Mouse (Mus musculus) liver, embryonic 13.5 days (tissue): ENCODE measurements around the gene Chchd6. TPM values are rescaled to one million over a fixed set of nuclear protein-coding genes. Genes with fewer than 3 reads are reported as not detected.

Experiments used
- ATAC-seq: fragments of 200-750 bp; cut with Nextera tagmentation; 2 replicates; pipeline ENCODE4 v1.8.0; 2017; ENCODE audit warnings: low read depth, mild to moderate bottlenecking, moderate number of reproducible peaks, moderate library complexity
- DNase-seq: peaks from one replicate; pipeline ENCODE4 v3.0.0; 2022
- H3K27ac ChIP-seq: fragments of 300-500 bp; sonication (generic); 2 replicates; pipeline ENCODE4 v1.5.1; 2015; ENCODE audit warnings: moderate library complexity, mild to moderate bottlenecking, inconsistent platforms
- H3K27me3 ChIP-seq: fragments of 300-500 bp; sonication (generic); 2 replicates; pipeline ENCODE4 v1.6.1; 2015; ENCODE audit warnings: mild to moderate bottlenecking, inconsistent platforms
- H3K36me3 ChIP-seq: fragments of 300-500 bp; sonication (generic); 2 replicates; pipeline ENCODE4 v1.6.1; 2015; ENCODE audit warnings: mild to moderate bottlenecking, inconsistent platforms
- H3K4me1 ChIP-seq: fragments of 300-500 bp; sonication (generic); replicated peaks from 2 replicates; pipeline ENCODE4 v1.6.1; 2015; ENCODE audit warnings: inconsistent platforms
- H3K4me2 ChIP-seq: fragments of 300-500 bp; sonication (generic); 2 replicates; pipeline ENCODE4 v1.6.1; 2015; ENCODE audit warnings: inconsistent platforms, mild to moderate bottlenecking, moderate library complexity
- H3K4me3 ChIP-seq: fragments of 300-500 bp; sonication (generic); replicated peaks from 2 replicates; pipeline ENCODE4 v1.5.1; 2015; ENCODE audit warnings: mild to moderate bottlenecking, inconsistent platforms
- H3K9ac ChIP-seq: fragments of 300-500 bp; sonication (generic); 2 replicates; pipeline ENCODE4 v1.6.1; 2015; ENCODE audit warnings: mild to moderate bottlenecking, inconsistent platforms
- H3K9me3 ChIP-seq: fragments of 300-500 bp; sonication (generic); replicated peaks from 2 replicates; pipeline ENCODE4 v1.6.1; 2016; ENCODE audit warnings: inconsistent platforms
- WGBS: fragments of 180-500 bp; shearing (Covaris S2); methylation state at CpG from one replicate; pipeline ENCODE4 v1.1.7; 2015; ENCODE audit not compliant: insufficient replicate concordance; 5-methylcytosine and 5-hydroxymethylcytosine counted together
- polyA plus RNA-seq: library from polyadenylated mRNA; unstranded; fragments of >200 nt; fragmentation: Nextera tagmentation; extraction: Ambion mirVana; gene quantifications from 2 replicates; pipeline ENCODE4 v1.2.1, GENCODE M21; 2015

The Chchd6 gene
- polyA plus RNA-seq, 1 experiment from 2014 or later = 19.6 TPM

DNA sequence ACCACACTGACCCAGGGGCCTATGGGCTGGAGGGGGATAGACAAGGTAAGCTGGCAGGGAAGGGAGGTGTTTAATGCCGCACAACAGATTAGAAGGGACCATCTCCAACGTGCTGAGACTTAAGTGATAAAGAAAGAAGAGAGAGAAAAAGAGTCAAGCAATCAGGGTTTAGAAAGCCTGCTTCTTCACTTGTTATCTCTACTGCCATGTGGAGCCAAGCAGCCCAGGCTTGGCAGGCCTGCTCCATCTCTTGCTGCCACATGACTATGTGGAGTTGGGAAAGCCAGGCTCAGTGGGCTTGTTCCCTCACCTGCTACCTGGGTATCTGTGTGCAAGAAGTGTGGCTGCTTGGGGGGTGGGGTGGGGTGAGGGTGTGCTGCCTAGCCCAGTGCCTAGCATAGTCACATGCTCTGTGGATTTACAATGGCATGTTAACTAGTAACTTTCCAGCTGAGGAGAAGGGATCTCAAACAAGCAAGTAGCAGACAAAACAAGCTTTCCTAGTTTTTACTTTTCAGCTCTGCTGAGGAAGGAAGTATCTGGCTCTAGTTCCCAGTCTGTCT is 163.5 kb downstream of the Chchd6 start:
- 0 out of 2 replicates have a peak, but pooled peaks cover 4% of the 10 kb centered on the region for H3K27me3 ChIP-seq
- no peak overlapping the region for H3K4me2 ChIP-seq
- H3K4me3 ChIP-seq = no peak overlapping the region
- no peaks in the 10 kb centered on the region for H3K36me3 ChIP-seq
- 18% methylated on average over 2 of the region's 2 CpGs for WGBS
- ATAC-seq = peak; percentile 65
- H3K9me3 ChIP-seq = no peaks in the 10 kb centered on the region
- H3K4me1 ChIP-seq = no peaks in the 10 kb centered on the region; the same call in 1 of the 2 replicates
- no peak overlapping the region for H3K9ac ChIP-seq
- no peak for DNase-seq
- no peak overlapping the region for H3K27ac ChIP-seq

DNA sequence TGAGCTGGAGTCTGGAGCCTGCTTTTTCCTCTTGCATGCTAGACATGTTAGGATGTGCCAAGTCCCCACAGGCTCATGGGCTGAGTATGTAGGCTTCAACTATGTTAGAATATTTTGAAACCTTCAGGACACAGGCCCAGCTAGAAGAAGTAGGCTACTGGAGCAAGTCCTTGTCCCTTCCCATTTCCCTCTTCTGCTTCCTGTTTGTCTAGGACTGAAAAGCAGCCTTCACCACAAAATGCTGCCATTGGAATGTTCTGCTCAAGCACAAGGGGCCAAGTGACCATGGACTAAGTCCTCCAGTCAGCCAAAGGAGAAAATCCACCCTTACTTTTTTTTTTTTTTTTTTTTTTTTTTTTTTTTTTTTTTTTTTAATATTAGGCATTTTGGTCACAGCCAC is 164.7 kb downstream of the Chchd6 start:
- Histone ChIP-seq H3K9me3 (no peaks in the 10 kb centered on the region), H3K27ac (no peak overlapping the region), H3K9ac (no peak overlapping the region), H3K4me1 (no peaks in the 10 kb centered on the region; the same call in 1 of the 2 replicates), H3K4me2 (no peak overlapping the region), H3K36me3 (no peaks in the 10 kb centered on the region), H3K4me3 (no peak overlapping the region), H3K27me3 (0 out of 2 replicates have a peak, but pooled peaks cover 4% of the 10 kb centered on the region)
- DNase-seq (no peak), ATAC-seq (no peak)

DNA sequence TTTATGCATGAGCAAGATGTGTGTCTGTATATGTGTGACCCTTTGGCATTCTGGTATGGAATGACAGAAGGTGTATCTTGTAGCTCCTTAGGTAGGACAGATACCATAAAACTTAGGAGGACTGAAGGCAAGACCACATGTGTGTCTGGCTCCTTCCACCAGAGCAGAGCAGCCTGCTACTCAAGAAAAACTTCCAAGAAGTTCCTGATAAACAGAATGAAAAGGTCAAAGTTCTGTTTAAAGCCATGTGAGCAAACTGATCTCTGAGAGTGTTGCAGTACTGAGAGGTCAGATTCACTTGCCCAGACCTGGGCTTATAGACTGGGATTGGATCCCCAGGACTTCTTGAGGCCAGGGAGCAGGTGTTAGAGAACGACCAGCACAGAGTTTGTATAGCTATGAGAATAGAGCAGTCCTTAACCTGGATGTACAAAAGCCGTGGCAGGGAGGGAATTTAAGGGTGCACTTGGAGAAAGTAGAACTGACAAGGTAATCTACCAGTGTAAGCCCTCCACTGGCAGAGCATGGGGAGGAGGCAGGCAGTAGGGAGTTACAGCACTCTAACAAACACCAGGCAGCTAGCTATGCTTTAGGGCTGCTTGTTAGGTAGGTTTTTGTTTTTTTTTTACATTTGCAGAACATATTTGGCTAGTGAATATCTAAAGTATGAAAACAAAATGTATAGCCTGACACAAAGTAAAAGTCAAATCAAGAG is 166.6 kb downstream of the Chchd6 start:
- WGBS = 50% methylated on average over 2 of the region's 2 CpGs
- Histone ChIP-seq H3K4me1 (no peaks in the 10 kb centered on the region; the same call in 1 of the 2 replicates), H3K36me3 (no peaks in the 10 kb centered on the region), H3K9ac (no peak overlapping the region), H3K27me3 (peaks cover 8% of the 10 kb centered on the region; the same call in 1 of the 2 replicates), H3K4me2 (no peak overlapping the region), H3K9me3 (no peaks in the 10 kb centered on the region), H3K27ac (no peak overlapping the region), H3K4me3 (no peak overlapping the region)
- DNase-seq = no peak
- no peak for ATAC-seq

DNA sequence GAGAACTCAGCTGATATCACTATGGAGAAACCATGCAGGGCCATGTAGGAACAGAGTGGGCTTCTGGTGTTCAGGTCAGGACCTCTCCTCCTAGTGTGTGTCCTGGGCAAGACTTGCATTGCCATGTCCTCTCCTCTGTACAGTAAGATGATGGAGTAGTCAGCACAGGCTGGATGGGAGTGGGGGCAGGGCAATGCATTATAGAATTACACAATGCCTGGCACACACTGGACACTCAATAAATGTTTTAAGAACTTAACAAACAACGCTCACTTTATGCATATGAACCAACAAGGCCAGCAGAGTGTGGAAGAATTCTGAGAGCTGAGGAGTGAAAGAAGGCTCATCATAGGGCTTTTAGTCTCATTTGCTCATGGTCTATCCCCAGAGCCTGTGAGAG is 171.0 kb downstream of the Chchd6 start:
- Histone ChIP-seq H3K27ac (no peak overlapping the region), H3K4me1 (no peaks in the 10 kb centered on the region), H3K9ac (no peak overlapping the region), H3K4me3 (no peak overlapping the region), H3K27me3 (peaks cover 17% of the 10 kb centered on the region), H3K4me2 (no peak overlapping the region), H3K9me3 (no peaks in the 10 kb centered on the region), H3K36me3 (no peaks in the 10 kb centered on the region)
- no peak for DNase-seq
- ATAC-seq = no peak
- 64% methylated on average over 1 of the region's 1 CpGs for WGBS

DNA sequence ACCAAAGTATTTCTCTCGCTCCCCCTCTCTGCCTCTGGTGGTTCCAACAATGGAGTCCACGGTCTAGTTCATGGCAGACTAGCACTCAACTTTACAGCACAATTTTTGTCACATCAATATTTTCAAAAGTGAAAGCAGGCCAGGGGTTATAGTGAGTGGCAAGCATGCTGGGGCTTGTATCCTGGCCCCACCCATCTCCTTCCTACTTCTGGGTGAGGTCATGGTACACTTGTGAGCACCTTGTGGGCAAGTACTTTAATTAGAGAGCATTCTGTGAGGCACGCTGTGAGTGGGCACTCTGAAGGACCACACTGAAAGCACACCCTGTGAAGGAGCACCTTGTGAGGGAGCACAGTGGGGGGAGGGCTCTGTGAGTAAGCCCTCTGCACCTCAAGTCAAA is 172.8 kb downstream of the Chchd6 start:
- H3K9ac ChIP-seq = no peak overlapping the region
- H3K36me3 ChIP-seq = no peaks in the 10 kb centered on the region
- 60% methylated on average over 3 of the region's 3 CpGs for WGBS
- H3K27ac ChIP-seq = no peak overlapping the region
- no peak overlapping the region for H3K4me2 ChIP-seq
- no peaks in the 10 kb centered on the region for H3K4me1 ChIP-seq
- ATAC-seq = no peak
- no peaks in the 10 kb centered on the region for H3K9me3 ChIP-seq
- no peak for DNase-seq
- no peak overlapping the region for H3K4me3 ChIP-seq
- H3K27me3 ChIP-seq = peaks cover 16% of the 10 kb centered on the region

DNA sequence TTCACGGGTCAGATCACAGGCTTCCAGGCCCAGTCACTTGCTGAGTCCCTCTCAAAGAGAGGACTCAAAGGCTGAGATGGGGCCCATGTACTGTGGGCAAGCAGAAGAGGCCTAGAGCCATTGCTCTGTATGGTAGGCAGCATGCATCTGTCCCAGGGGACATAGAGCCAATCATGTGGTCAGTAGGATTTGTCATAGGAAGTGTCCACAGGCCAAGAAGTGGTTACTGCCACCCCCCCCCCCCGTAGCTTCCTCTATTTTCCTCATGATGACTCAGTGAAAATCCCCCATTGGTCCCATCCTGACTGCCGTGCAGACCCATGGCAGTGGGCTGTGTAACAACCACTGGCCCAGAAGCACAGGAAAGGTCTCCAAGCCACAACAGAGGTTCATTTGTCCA is 173.5 kb downstream of the Chchd6 start:
- Histone ChIP-seq H3K4me2 (no peak overlapping the region), H3K27me3 (peaks cover 16% of the 10 kb centered on the region), H3K36me3 (no peaks in the 10 kb centered on the region), H3K4me1 (no peaks in the 10 kb centered on the region), H3K27ac (no peak overlapping the region), H3K4me3 (no peak overlapping the region), H3K9me3 (no peaks in the 10 kb centered on the region), H3K9ac (no peak overlapping the region)
- WGBS = 21% methylated on average over 3 of the region's 3 CpGs
- DNase-seq (no peak), ATAC-seq (no peak)

DNA sequence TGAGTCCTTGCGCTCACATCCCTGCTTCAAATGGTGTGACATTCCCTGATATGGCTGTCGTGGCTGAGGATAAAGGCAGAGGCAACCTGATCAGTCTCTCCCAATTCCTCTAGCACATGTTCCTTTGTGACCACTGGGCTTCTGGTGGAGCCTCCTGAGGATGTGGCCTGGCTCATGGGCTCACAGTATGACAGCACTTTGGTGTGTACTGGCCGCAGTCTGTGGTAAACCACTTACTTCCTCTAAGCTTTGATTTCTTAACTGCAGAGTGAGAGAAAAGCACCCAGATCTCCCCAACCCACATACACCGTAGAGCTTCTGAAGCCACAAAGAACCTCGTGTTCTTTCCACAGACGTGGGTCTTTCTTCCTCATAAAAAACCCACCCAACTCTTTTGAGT is 173.9 kb downstream of the Chchd6 start:
- Histone ChIP-seq H3K9me3 (no peaks in the 10 kb centered on the region), H3K4me2 (no peak overlapping the region), H3K4me1 (no peaks in the 10 kb centered on the region), H3K9ac (no peak overlapping the region), H3K36me3 (no peaks in the 10 kb centered on the region), H3K4me3 (no peak overlapping the region), H3K27me3 (peaks cover 16% of the 10 kb centered on the region), H3K27ac (no peak overlapping the region)
- DNase-seq (no peak), ATAC-seq (no peak)
- WGBS = 26% methylated on average over 6 of the region's 6 CpGs

DNA sequence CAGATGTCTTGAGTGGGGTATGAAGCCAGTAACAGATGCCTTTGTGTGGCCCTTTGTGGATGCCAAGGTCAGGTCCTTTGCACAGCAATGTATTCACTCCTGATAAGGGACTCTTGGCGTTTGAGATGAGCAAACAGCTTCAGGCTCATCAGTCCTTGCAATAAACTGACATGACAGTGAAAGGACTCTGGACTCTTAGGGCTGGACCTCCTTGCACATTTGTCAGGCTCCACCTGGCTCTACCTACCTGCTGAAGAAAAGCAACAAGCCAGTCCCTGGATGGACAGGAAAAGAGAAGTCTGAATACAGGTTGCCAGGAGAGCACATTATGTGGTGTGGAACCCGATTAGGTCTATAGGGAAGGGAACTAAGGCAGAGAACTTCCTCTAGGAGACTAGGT is 174.7 kb downstream of the Chchd6 start:
- no peak overlapping the region for H3K4me2 ChIP-seq
- H3K9me3 ChIP-seq = no peaks in the 10 kb centered on the region
- 32% methylated on average over 2 of the region's 2 CpGs for WGBS
- no peaks in the 10 kb centered on the region; the same call in 1 of the 2 replicates for H3K4me1 ChIP-seq
- no peaks in the 10 kb centered on the region for H3K36me3 ChIP-seq
- no peak overlapping the region for H3K27ac ChIP-seq
- DNase-seq (no peak), ATAC-seq (no peak)
- H3K9ac ChIP-seq = no peak overlapping the region
- H3K27me3 ChIP-seq = peaks cover 16% of the 10 kb centered on the region
- H3K4me3 ChIP-seq = no peak overlapping the region

DNA sequence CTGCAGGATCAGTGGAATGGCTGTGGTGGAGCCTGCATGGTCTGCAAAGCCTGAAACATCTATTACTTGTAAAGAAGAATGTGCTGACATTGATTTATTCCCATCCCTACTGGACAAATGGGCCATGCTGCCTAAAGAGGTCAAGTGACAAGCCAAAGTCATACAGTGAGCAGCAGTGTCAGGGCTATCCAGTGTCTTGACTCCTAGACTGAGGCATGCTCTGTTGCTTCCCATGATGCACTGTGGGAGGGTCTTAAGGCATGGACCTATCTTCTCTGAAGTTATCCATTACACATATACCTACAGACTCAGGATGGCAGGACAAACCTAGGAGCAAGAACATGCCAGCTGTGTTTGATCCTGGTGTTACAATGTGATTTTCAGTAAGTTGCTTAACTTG is 175.3 kb downstream of the Chchd6 start:
- Histone ChIP-seq H3K9me3 (no peaks in the 10 kb centered on the region), H3K36me3 (no peaks in the 10 kb centered on the region), H3K9ac (no peak overlapping the region), H3K4me1 (peaks cover 5% of the 10 kb centered on the region; the same call in 1 of the 2 replicates), H3K4me3 (no peak overlapping the region), H3K27ac (no peak overlapping the region), H3K4me2 (no peak overlapping the region), H3K27me3 (peaks cover 15% of the 10 kb centered on the region)
- ATAC-seq = no peak
- DNase-seq = no peak

DNA sequence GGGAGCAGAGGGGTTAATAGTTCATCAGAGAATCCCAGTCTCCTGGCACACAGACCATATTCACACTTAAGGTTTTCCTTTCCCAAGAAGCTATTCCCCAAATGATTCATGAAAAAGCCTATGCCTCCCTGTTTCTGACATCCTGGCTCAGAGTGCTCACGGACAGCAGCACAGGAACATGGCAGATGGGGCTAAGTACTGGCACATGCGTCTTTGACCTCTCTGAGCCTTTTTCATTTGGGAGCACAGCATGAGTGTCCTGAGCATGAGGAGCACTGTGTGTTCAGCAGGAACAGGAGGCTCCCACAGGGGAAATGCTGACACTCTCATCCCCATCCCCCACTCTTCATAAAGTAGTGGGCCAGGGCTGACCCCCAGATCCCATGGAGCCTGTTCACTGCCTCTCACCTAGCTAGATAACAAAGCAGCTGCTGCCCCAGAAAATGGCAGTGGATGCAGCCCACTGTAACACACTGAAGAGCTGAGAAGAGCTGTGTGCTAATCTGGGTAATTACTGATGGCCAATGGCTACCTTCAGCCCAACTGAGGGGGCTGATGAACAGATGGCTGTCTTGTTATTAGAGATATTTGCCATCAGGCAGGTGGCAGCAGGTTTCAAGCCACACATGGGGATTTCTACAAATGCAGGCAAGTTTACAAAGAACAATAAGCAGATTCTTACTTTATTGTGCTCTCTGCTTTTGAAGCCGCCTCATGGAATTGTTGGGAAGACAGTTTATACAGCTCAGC is 176.2 kb downstream of the Chchd6 start:
- no peaks in the 10 kb centered on the region for H3K36me3 ChIP-seq
- ATAC-seq = no peak
- H3K27me3 ChIP-seq = peaks cover 12% of the 10 kb centered on the region
- no peak overlapping the region for H3K4me2 ChIP-seq
- H3K9ac ChIP-seq = no peak overlapping the region
- no peak overlapping the region for H3K4me3 ChIP-seq
- no peaks in the 10 kb centered on the region for H3K9me3 ChIP-seq
- WGBS = 63% methylated on average over 3 of the region's 3 CpGs
- no peak for DNase-seq
- H3K4me1 ChIP-seq = peaks cover 9% of the 10 kb centered on the region; the same call in 1 of the 2 replicates
- no peak overlapping the region for H3K27ac ChIP-seq

DNA sequence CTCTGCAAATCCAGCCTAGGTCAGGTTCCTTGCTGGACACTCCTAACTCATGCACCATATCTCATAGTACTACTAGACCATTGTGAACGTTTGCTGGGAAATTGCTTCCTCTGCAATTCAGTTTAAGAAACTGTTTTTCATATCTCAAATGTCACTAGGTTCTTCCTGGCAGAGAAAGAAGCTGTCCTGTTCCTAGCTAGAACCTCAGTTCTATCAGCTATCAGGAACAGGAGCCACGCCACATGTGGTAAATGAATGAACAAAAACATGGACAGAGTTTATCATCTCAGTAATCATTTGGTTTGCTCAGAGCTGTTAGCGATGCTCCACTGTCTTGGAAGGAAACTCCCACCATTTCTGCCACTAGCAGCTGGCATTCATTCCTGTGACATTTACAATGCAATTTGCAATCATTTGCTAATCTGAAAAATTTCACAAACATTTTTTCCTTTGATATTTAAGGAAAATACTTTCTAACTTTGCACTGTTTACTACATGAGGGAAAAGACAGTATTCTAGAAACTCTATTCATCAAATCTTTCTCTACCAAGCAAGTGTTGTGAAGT is 179.3 kb downstream of the Chchd6 start:
- no peak overlapping the region for H3K9ac ChIP-seq
- H3K4me3 ChIP-seq = no peak overlapping the region
- DNase-seq (no peak), ATAC-seq (no peak)
- no peak overlapping the region for H3K4me2 ChIP-seq
- no peak overlapping the region for H3K27ac ChIP-seq
- H3K9me3 ChIP-seq = no peaks in the 10 kb centered on the region
- no peaks in the 10 kb centered on the region for H3K36me3 ChIP-seq
- peaks cover 23% of the 10 kb centered on the region for H3K4me1 ChIP-seq
- H3K27me3 ChIP-seq = peaks cover 12% of the 10 kb centered on the region
- 18% methylated on average over 3 of the region's 3 CpGs for WGBS
